Mouse (Mus musculus) lung, embryonic 16.5 days (tissue): Measurements from ENCODE around the gene Zfp574. TPM values are rescaled to one million over a fixed set of nuclear protein-coding genes. Genes with fewer than 3 reads are reported as not detected.
"Not testable (repeated sequence)": the region's sequence is repeated elsewhere in the genome, so short reads cannot be mapped to it uniquely, and the experiment has no call there.

ENCODE experiments used
- ATAC-seq: fragments of 200-750 bp; cut with Nextera tagmentation; 2 replicates; pipeline ENCODE4 v1.8.0; 2017; ENCODE audit warnings: low read depth, mild to moderate bottlenecking, moderate library complexity
- H3K27ac ChIP-seq: fragments of 300-500 bp; sonication (generic); 2 replicates; pipeline ENCODE4 v1.5.1; 2014; ENCODE audit warnings: mild to moderate bottlenecking, control low read depth, low read length
- H3K27me3 ChIP-seq: fragments of 300-500 bp; sonication (generic); 2 replicates; pipeline ENCODE4 v1.6.1; 2014; ENCODE audit warnings: low read depth, low read length, mixed read lengths; ENCODE audit not compliant: control insufficient read depth, insufficient read depth
- H3K36me3 ChIP-seq: fragments of 300-500 bp; sonication (generic); 2 replicates; pipeline ENCODE4 v1.6.1; 2014; ENCODE audit warnings: low read length; ENCODE audit not compliant: control insufficient read depth, insufficient read depth
- H3K4me1 ChIP-seq: fragments of 300-500 bp; sonication (generic); replicated peaks from 2 replicates; pipeline ENCODE4 v1.6.1; 2014; ENCODE audit warnings: low read length, mixed read lengths; ENCODE audit not compliant: control insufficient read depth, insufficient read depth
- H3K4me2 ChIP-seq: fragments of 300-500 bp; sonication (generic); 2 replicates; pipeline ENCODE4 v1.6.1; 2014; ENCODE audit warnings: low read depth, low read length, control low read depth
- H3K4me3 ChIP-seq: fragments of 300-500 bp; sonication (generic); 2 replicates; pipeline ENCODE4 v1.5.1; 2014; ENCODE audit warnings: mild to moderate bottlenecking, low read length, control low read depth
- H3K9ac ChIP-seq: fragments of 300-500 bp; sonication (generic); 2 replicates; pipeline ENCODE4 v1.6.1; 2014; ENCODE audit warnings: low read length, control low read depth
- H3K9me3 ChIP-seq: fragments of 300-500 bp; sonication (generic); 2 replicates; pipeline ENCODE4 v1.6.1; 2016; ENCODE audit warnings: low read length; ENCODE audit not compliant: control insufficient read depth
- WGBS: fragments of 180-500 bp; shearing (Covaris S2); extraction: QIAGEN DNeasy Blood & Tissue Kit; methylation state at CpG from one replicate; pipeline ENCODE4 v1.1.7; 2014; 5-methylcytosine and 5-hydroxymethylcytosine counted together
- polyA plus RNA-seq: library from polyadenylated mRNA; unstranded; fragments of >200 nt; fragmentation: Nextera tagmentation; extraction: Ambion mirVana; gene quantifications from 2 replicates; pipeline ENCODE4 v1.2.1, GENCODE M21; 2015

Zfp574 gene
- polyA plus RNA-seq: 28.9 and 30.5 TPM in 2 replicates

- WGBS: 1% methylated on average over 20 of the region's 28 CpGs
- H3K27ac ChIP-seq: peak within 1 kb of the TSS; percentile 65
- H3K4me3 ChIP-seq: peak within 1 kb of the TSS; percentile 57
- no peaks in the 10 kb centered on the region for H3K9me3 ChIP-seq
- peaks cover 4% of the 10 kb centered on the region; the same call in 1 of the 2 replicates for H3K36me3 ChIP-seq
- no peak for ATAC-seq
- peak within 1 kb of the TSS; percentile 95 for H3K4me2 ChIP-seq
- peaks cover 23% of the 10 kb centered on the region for H3K4me1 ChIP-seq
- peak within 1 kb of the TSS; percentile 73 for H3K9ac ChIP-seq
- no peaks in the 10 kb centered on the region for H3K27me3 ChIP-seq
Observed at GRCm38 (mm10) chr7:25071979-25072715, at the start of gene Zfp574, which contains the start of gene Grik5. Zfp574 (plus strand) TSS chr7:25072567. Grik5 (minus strand) TSS chr7:25072346.

GRCm38 (mm10) chr7:25025855-25026439 lies 46.4 kb upstream of the Zfp574 start:
- WGBS: 54% methylated on average over 10 of the region's 10 CpGs
- Histone ChIP-seq H3K27ac (no peak overlapping the region), H3K4me2 (no peak overlapping the region), H3K36me3 (peaks cover 8% of the 10 kb centered on the region; the same call in 1 of the 2 replicates), H3K4me3 (no peak overlapping the region), H3K4me1 (no peaks in the 10 kb centered on the region), H3K9ac (no peak overlapping the region), H3K9me3 (no peaks in the 10 kb centered on the region), H3K27me3 (no peaks in the 10 kb centered on the region)
- ATAC-seq: no peak

- no peak overlapping the region for H3K4me3 ChIP-seq
- ATAC-seq: no peak
- no peaks in the 10 kb centered on the region for H3K27me3 ChIP-seq
- no peaks in the 10 kb centered on the region for H3K4me1 ChIP-seq
- H3K9ac ChIP-seq: no peak overlapping the region
- no peak overlapping the region for H3K4me2 ChIP-seq
- H3K27ac ChIP-seq: no peak overlapping the region
- 56% methylated on average over 7 of the region's 7 CpGs for WGBS
- no peaks in the 10 kb centered on the region for H3K9me3 ChIP-seq
- peaks cover 5% of the 10 kb centered on the region; the same call in 1 of the 2 replicates for H3K36me3 ChIP-seq
Observed at GRCm38 (mm10) chr7:25026452-25026851, 45.9 kb upstream of the Zfp574 start.

GRCm38 (mm10) chr7:25030032-25030753 lies 42.2 kb upstream of the Zfp574 start:
- H3K4me3 ChIP-seq: no peak overlapping the region
- 43% methylated on average over 5 of the region's 5 CpGs for WGBS
- ATAC-seq: peak; percentile 68
- no peak overlapping the region for H3K27ac ChIP-seq
- no peak overlapping the region for H3K4me2 ChIP-seq
- H3K9ac ChIP-seq: no peak overlapping the region
- H3K36me3 ChIP-seq: peaks cover 3% of the 10 kb centered on the region; the same call in 1 of the 2 replicates
- H3K27me3 ChIP-seq: no peaks in the 10 kb centered on the region
- no peaks in the 10 kb centered on the region for H3K9me3 ChIP-seq
- no peaks in the 10 kb centered on the region for H3K4me1 ChIP-seq

- Histone ChIP-seq H3K9ac (no peak overlapping the region), H3K4me1 (no peaks in the 10 kb centered on the region), H3K9me3 (no peaks in the 10 kb centered on the region), H3K4me2 (no peak overlapping the region), H3K36me3 (peaks cover 3% of the 10 kb centered on the region; the same call in 1 of the 2 replicates), H3K4me3 (no peak overlapping the region), H3K27ac (no peak overlapping the region), H3K27me3 (no peaks in the 10 kb centered on the region)
- ATAC-seq: no peak
- 65% methylated on average over 3 of the region's 3 CpGs for WGBS
Observed at GRCm38 (mm10) chr7:25031528-25031927, 40.8 kb upstream of the Zfp574 start.

GRCm38 (mm10) chr7:25034796-25035195 lies 37.6 kb upstream of the Zfp574 start:
- WGBS: 93% methylated on average over 4 of the region's 4 CpGs
- no peaks in the 10 kb centered on the region for H3K4me1 ChIP-seq
- H3K4me2 ChIP-seq: no peak overlapping the region
- no peaks in the 10 kb centered on the region for H3K9me3 ChIP-seq
- no peak overlapping the region for H3K27ac ChIP-seq
- no peak overlapping the region for H3K4me3 ChIP-seq
- ATAC-seq: no peak
- H3K36me3 ChIP-seq: no peaks in the 10 kb centered on the region
- H3K27me3 ChIP-seq: no peaks in the 10 kb centered on the region
- no peak overlapping the region for H3K9ac ChIP-seq

GRCm38 (mm10) chr7:25035916-25036315 lies 36.5 kb upstream of the Zfp574 start:
- Histone ChIP-seq H3K27ac (no peak overlapping the region), H3K4me2 (no peak overlapping the region), H3K9me3 (no peaks in the 10 kb centered on the region), H3K4me3 (no peak overlapping the region), H3K9ac (no peak overlapping the region), H3K27me3 (no peaks in the 10 kb centered on the region), H3K4me1 (no peaks in the 10 kb centered on the region), H3K36me3 (no peaks in the 10 kb centered on the region)
- 51% methylated on average over 7 of the region's 7 CpGs for WGBS
- no peak for ATAC-seq

GRCm38 (mm10) chr7:25041921-25042320 lies 30.4 kb upstream of the Zfp574 start:
- Histone ChIP-seq H3K27me3 (no peaks in the 10 kb centered on the region), H3K4me2 (no peak overlapping the region), H3K4me3 (no peak overlapping the region), H3K36me3 (peaks cover 2% of the 10 kb centered on the region), H3K9me3 (no peaks in the 10 kb centered on the region), H3K27ac (no peak overlapping the region), H3K4me1 (no peaks in the 10 kb centered on the region), H3K9ac (no peak overlapping the region)
- no peak for ATAC-seq
- 87% methylated on average over 12 of the region's 12 CpGs for WGBS

- H3K9me3 ChIP-seq, H3K36me3 ChIP-seq, H3K4me1 ChIP-seq, H3K4me3 ChIP-seq, ATAC-seq, H3K27ac ChIP-seq, H3K4me2 ChIP-seq, H3K27me3 ChIP-seq, H3K9ac ChIP-seq: not testable (repeated sequence)
- 79% methylated on average over 7 of the region's 7 CpGs for WGBS
Observed at GRCm38 (mm10) chr7:25044599-25044998, 27.8 kb upstream of the Zfp574 start.
